Mouse (Mus musculus) limb, embryonic 12.5 days (tissue): Measurements from ENCODE around the gene Minos1. TPM values are rescaled to one million over a fixed set of nuclear protein-coding genes. Genes with fewer than 3 reads are reported as not detected.

Experiments
- ATAC-seq: fragments of 200-750 bp; cut with Nextera tagmentation; 2 replicates; pipeline ENCODE4 v1.8.0; 2017; ENCODE audit warnings: low read depth, moderate TSS enrichment; ENCODE audit not compliant: insufficient number of reproducible peaks, insufficient read depth, low FRiP score, low TSS enrichment
- H3K27ac ChIP-seq: fragments of 300-500 bp; sonication (generic); 2 replicates; pipeline ENCODE4 v1.5.1; 2016; ENCODE audit warnings: mild to moderate bottlenecking, moderate library complexity
- H3K27me3 ChIP-seq: fragments of 300-500 bp; sonication (generic); 2 replicates; pipeline ENCODE4 v1.6.1; 2016; ENCODE audit warnings: mild to moderate bottlenecking, moderate library complexity
- H3K36me3 ChIP-seq: fragments of 300-500 bp; sonication (generic); 2 replicates; pipeline ENCODE4 v1.6.1; 2016; ENCODE audit warnings: mild to moderate bottlenecking, moderate library complexity
- H3K4me1 ChIP-seq: fragments of 300-500 bp; sonication (generic); replicated peaks from 2 replicates; pipeline ENCODE4 v1.6.1; 2016
- H3K4me2 ChIP-seq: fragments of 300-500 bp; sonication (generic); 2 replicates; pipeline ENCODE4 v1.6.1; 2016; ENCODE audit warnings: mild to moderate bottlenecking, moderate library complexity
- H3K4me3 ChIP-seq: fragments of 300-500 bp; sonication (generic); replicated peaks from 2 replicates; pipeline ENCODE4 v1.5.1; 2016; ENCODE audit warnings: mild to moderate bottlenecking
- H3K9ac ChIP-seq: fragments of 300-500 bp; sonication (generic); replicated peaks from 2 replicates; pipeline ENCODE4 v1.6.1; 2016; ENCODE audit warnings: mild to moderate bottlenecking, moderate library complexity
- H3K9me3 ChIP-seq: fragments of 300-500 bp; sonication (generic); 2 replicates; pipeline ENCODE4 v1.6.1; 2016; ENCODE audit warnings: mild to moderate bottlenecking, moderate library complexity
- WGBS: fragments of 180-500 bp; shearing (Covaris S2); methylation state at CpG from one replicate; pipeline ENCODE4 v1.1.7; 2016; 5-methylcytosine and 5-hydroxymethylcytosine counted together
- polyA plus RNA-seq: library from polyadenylated mRNA; unstranded; fragments of >200 nt; fragmentation: Nextera tagmentation; extraction: Ambion mirVana; gene quantifications from 2 replicates; pipeline ENCODE4 v1.2.1, GENCODE M21; 2016

Minos1 gene
- polyA plus RNA-seq, 1 experiment from 2014 or later, result 492 TPM

- Histone ChIP-seq H3K27me3 (no peaks in the 10 kb centered on the region), H3K36me3 (no peaks in the 10 kb centered on the region), H3K4me1 (peaks cover 21% of the 10 kb centered on the region), H3K4me3 (no peak overlapping the region), H3K27ac (0 out of 2 replicates have a peak overlapping the region, but pooled peaks have one; percentile 29), H3K9ac (no peak overlapping the region), H3K9me3 (no peaks in the 10 kb centered on the region), H3K4me2 (no peak overlapping the region)
- 40% methylated on average over 8 of the region's 8 CpGs for WGBS
- ATAC-seq, result 0 out of 2 replicates have a peak, but pooled peaks have one; percentile 31
Measured at GRCm38 (mm10) chr4:139167107-139167506, 36.2 kb upstream of the Minos1 start.

- H3K27ac ChIP-seq, result 0 out of 2 replicates have a peak overlapping the region, but pooled peaks have one; percentile 2
- peaks cover 21% of the 10 kb centered on the region for H3K4me1 ChIP-seq
- H3K27me3 ChIP-seq, result no peaks in the 10 kb centered on the region
- no peak overlapping the region for H3K4me3 ChIP-seq
- 87% methylated on average over 8 of the region's 8 CpGs for WGBS
- no peaks in the 10 kb centered on the region for H3K9me3 ChIP-seq
- no peak overlapping the region for H3K4me2 ChIP-seq
- no peaks in the 10 kb centered on the region for H3K36me3 ChIP-seq
- ATAC-seq, result no peak
- H3K9ac ChIP-seq, result no peak overlapping the region
Measured at GRCm38 (mm10) chr4:139166244-139166643, 35.3 kb upstream of the Minos1 start.

DNA sequence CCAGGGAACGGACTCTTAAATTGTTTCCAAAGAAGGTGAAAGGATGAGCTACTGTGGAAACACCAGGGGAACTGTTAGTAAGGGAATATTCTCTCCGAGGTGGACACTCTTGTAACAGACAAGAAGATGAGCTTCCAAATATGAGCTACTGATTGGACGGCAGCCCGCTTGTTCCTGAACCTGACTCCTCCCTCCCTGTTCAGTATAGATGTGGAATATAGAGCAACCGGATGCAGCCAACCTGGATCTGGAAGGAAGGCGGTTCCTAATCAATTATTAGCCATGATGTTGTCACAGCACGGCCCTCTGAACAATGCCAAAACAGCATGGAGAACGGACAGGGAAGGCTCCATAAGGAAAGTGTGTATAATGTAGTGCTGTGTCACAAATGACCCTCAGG, 34.3 kb upstream of the Minos1 start:
- H3K4me1 ChIP-seq, result peaks cover 21% of the 10 kb centered on the region
- no peak overlapping the region for H3K27ac ChIP-seq
- no peaks in the 10 kb centered on the region for H3K27me3 ChIP-seq
- no peak overlapping the region for H3K9ac ChIP-seq
- 89% methylated on average over 8 of the region's 8 CpGs for WGBS
- H3K9me3 ChIP-seq, result no peaks in the 10 kb centered on the region
- no peak overlapping the region for H3K4me3 ChIP-seq
- ATAC-seq, result no peak
- H3K36me3 ChIP-seq, result no peaks in the 10 kb centered on the region
- H3K4me2 ChIP-seq, result no peak overlapping the region

GRCm38 (mm10) chr4:139164082-139164481, 33.2 kb upstream of the Minos1 start:
- Histone ChIP-seq H3K9me3 (no peaks in the 10 kb centered on the region), H3K36me3 (no peaks in the 10 kb centered on the region), H3K9ac (no peak overlapping the region), H3K4me2 (no peak overlapping the region), H3K27ac (no peak overlapping the region), H3K4me3 (no peak overlapping the region), H3K4me1 (peaks cover 14% of the 10 kb centered on the region), H3K27me3 (no peaks in the 10 kb centered on the region)
- WGBS, result 86% methylated on average over 6 of the region's 6 CpGs
- no peak for ATAC-seq

DNA sequence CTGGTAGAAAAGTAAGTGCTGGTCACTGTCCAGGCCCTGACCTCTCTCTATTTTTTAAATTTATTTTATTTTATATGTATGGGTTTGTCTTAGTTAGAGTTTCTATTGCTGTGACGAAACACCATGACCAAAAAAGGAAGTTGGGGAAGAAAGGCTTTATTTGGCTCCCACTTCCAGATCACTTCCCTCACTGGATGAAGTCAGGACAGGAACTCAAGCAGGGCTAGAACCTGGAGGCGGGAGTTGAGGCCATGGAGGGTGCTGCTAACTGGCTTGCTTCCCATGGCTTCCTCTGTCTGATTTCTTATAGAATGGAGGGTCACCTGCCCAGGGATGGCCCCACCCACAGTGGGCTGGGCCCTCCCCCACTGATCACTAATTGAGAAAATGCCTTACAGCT, 30.2 kb upstream of the Minos1 start:
- Histone ChIP-seq H3K9me3 (no peaks in the 10 kb centered on the region), H3K4me1 (no peaks in the 10 kb centered on the region), H3K36me3 (no peaks in the 10 kb centered on the region), H3K4me3 (no peak overlapping the region), H3K27me3 (no peaks in the 10 kb centered on the region), H3K9ac (no peak overlapping the region), H3K4me2 (no peak overlapping the region), H3K27ac (no peak overlapping the region)
- ATAC-seq, result no peak
- 76% methylated on average over 2 of the region's 2 CpGs for WGBS

GRCm38 (mm10) chr4:139158350-139158749, 27.4 kb upstream of the Minos1 start:
- Histone ChIP-seq H3K4me1 (no peaks in the 10 kb centered on the region), H3K9ac (no peak overlapping the region), H3K4me3 (no peak overlapping the region), H3K9me3 (no peaks in the 10 kb centered on the region), H3K27me3 (no peaks in the 10 kb centered on the region), H3K27ac (no peak overlapping the region), H3K4me2 (no peak overlapping the region), H3K36me3 (no peaks in the 10 kb centered on the region)
- ATAC-seq, result no peak
- 91% methylated on average over 14 of the region's 14 CpGs for WGBS

- 88% methylated on average over 6 of the region's 6 CpGs for WGBS
Measured at GRCm38 (mm10) chr4:139156538-139156937, 25.6 kb upstream of the Minos1 start.

DNA sequence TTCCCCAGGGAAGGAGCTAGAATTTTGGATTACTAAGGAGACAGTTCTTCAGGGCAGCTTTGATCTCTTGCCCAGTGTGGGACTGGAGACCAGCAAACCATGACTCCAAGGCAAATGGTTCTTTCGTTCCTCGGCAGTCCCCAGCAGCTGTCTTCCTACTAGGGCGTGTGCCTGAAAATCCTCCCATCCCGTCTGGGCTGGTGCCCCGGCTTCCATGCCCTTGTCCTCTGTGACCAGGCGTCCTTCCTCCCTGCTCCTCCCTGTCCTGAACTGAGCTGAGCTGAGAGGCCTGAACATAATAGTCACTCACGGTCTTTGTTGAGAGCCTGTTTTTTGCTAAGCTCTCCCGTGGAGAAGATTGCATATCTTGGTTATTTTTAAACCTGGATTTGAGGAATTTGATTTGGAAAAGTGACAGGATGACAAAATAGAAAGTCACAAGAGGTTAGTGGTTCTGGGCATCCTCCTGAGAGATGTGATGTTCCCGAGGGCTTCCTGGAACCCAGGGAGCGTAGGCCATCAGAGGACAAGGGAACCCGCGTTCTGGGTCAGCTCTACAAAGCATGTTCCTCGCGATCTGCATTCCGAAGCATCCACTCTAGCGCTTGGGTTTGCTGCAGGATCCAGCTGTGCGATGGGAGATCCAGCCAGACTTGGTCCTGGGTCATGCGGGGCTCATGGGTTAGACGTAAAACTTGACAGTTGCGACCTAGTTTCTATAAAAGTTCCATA, 23.8 kb upstream of the Minos1 start:
- Histone ChIP-seq H3K4me3 (no peak overlapping the region), H3K4me2 (no peak overlapping the region), H3K27me3 (no peaks in the 10 kb centered on the region), H3K9me3 (0 out of 2 replicates have a peak, but pooled peaks cover 3% of the 10 kb centered on the region), H3K9ac (no peak overlapping the region), H3K27ac (no peak overlapping the region), H3K36me3 (no peaks in the 10 kb centered on the region), H3K4me1 (no peaks in the 10 kb centered on the region)
- no peak for ATAC-seq
- WGBS, result 81% methylated on average over 20 of the region's 20 CpGs

More at GRCm38 (mm10) chr4:139156538-139156937, 25.6 kb upstream of the Minos1 start:
- H3K4me1 ChIP-seq, result no peaks in the 10 kb centered on the region
- H3K9me3 ChIP-seq, result no peaks in the 10 kb centered on the region
- H3K4me3 ChIP-seq, result no peak overlapping the region
- no peaks in the 10 kb centered on the region for H3K36me3 ChIP-seq
- no peak for ATAC-seq
- no peak overlapping the region for H3K27ac ChIP-seq
- H3K9ac ChIP-seq, result no peak overlapping the region
- no peak overlapping the region for H3K4me2 ChIP-seq
- no peaks in the 10 kb centered on the region for H3K27me3 ChIP-seq

GRCm38 (mm10) chr4:139151370-139151769, 20.5 kb upstream of the Minos1 start:
- no peak overlapping the region for H3K4me2 ChIP-seq
- H3K4me3 ChIP-seq, result no peak overlapping the region
- H3K36me3 ChIP-seq, result no peaks in the 10 kb centered on the region
- no peak overlapping the region for H3K9ac ChIP-seq
- peaks cover 19% of the 10 kb centered on the region for H3K9me3 ChIP-seq
- H3K4me1 ChIP-seq, result no peaks in the 10 kb centered on the region
- WGBS, result 67% methylated on average over 6 of the region's 6 CpGs
- no peak for ATAC-seq
- no peaks in the 10 kb centered on the region for H3K27me3 ChIP-seq
- H3K27ac ChIP-seq, result no peak overlapping the region

DNA sequence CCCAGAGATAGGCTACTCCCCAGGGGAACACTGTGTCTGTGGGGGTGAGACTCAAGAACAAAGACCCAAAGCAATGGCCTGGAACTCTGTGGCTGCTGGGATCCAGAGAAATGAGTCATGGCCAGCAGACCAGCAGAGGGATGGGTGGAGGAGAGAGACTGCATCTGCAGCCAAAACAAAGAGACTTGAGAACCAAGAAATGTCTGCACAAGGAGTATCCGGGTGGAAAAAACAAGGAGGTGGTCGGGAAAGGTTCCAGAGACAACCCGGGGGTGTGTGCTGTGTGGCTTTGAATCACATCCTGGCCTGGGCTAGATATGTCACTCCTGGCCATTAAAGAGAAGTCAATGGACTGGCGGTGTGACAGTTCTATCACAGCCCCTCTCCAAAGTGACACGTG, 15.8 kb upstream of the Minos1 start:
- Histone ChIP-seq H3K27me3 (no peaks in the 10 kb centered on the region), H3K27ac (no peak overlapping the region), H3K9me3 (peaks cover 19% of the 10 kb centered on the region), H3K4me3 (no peak overlapping the region), H3K4me2 (no peak overlapping the region), H3K4me1 (peaks cover 15% of the 10 kb centered on the region), H3K36me3 (no peaks in the 10 kb centered on the region), H3K9ac (no peak overlapping the region)
- no peak for ATAC-seq
- WGBS, result 86% methylated on average over 5 of the region's 5 CpGs

DNA sequence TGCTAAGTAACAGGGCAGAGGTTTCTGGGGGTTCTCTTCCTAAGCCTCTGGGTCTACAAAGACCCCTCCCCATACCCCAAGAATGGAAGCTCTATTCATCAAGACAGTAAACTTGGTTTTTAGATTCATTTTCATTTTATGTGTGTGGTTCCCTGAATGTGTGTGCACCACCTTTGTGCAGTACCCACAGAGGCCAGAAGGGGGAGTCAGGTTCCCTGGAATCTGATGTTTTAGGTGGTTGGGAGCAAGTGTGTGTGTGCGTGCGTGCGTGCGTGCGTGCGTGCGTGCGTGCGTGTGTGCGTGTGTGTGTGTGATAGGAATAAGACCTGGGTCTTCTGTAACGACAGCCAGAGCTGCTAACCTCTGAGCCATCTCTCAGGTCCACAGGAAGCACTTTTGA, 14.2 kb upstream of the Minos1 start:
- H3K4me2 ChIP-seq, result no peak overlapping the region
- no peaks in the 10 kb centered on the region for H3K36me3 ChIP-seq
- ATAC-seq, result no peak
- H3K27ac ChIP-seq, result peak overlapping the region; percentile 57
- H3K4me1 ChIP-seq, result peaks cover 15% of the 10 kb centered on the region
- no peaks in the 10 kb centered on the region for H3K27me3 ChIP-seq
- WGBS, result 93% methylated on average over 11 of the region's 11 CpGs
- no peak overlapping the region for H3K9ac ChIP-seq
- peaks cover 16% of the 10 kb centered on the region for H3K9me3 ChIP-seq
- H3K4me3 ChIP-seq, result no peak overlapping the region

GRCm38 (mm10) chr4:139144577-139144976, 13.7 kb upstream of the Minos1 start:
- Histone ChIP-seq H3K27me3 (no peaks in the 10 kb centered on the region), H3K9ac (no peak overlapping the region), H3K27ac (0 out of 2 replicates have a peak overlapping the region, but pooled peaks have one; percentile 7), H3K4me2 (no peak overlapping the region), H3K4me3 (no peak overlapping the region), H3K9me3 (peaks cover 16% of the 10 kb centered on the region), H3K4me1 (peaks cover 15% of the 10 kb centered on the region), H3K36me3 (no peaks in the 10 kb centered on the region)
- no peak for ATAC-seq
- WGBS, result 26% methylated on average over 4 of the region's 4 CpGs
